ENCODE assay signal across 11 mouse cellular contexts in the genomic region with DNA sequence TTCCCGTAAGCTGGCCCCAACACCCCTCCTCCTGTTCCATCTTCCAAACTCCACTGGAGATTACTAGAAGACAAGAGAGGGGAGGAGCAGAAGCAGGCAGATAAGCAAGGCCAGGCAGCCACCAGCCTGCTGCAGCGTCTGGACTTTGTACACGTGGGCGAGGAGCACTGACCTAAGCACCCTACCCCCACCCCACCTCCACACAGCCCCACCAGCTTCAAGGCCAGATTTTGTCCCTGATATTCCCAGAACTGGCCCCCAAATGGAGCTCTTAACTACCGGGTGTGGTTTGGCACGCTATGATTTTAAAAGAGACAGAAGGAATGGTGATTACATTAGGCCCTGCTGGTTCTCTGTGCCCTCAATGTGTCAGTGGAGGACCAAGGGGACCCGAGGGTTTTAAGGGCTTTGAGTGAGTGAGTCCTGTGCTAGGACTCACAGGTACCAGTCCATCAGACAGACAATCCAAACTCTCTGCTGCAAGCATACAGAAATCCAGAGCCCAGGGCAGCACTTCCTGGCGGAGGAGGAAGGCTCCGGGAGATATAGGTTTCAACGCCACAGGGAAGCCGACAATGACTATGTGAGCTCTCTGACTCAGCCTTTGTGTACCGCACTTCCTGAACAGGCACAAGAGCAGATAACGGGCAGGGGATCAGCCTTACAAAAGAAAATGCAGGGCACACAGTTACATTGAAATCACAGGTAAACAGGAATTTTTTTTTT.
A peak's percentile ranks its signal among the peaks of the same experiment; 100 is the strongest.
DNase-seq lines count a peak whose midpoint lies in the region; ATAC-seq and TF ChIP-seq lines count a peak whose summit lies in the region.
"Had no signal": no experiment of that assay in that cellular context is flagged by ENCODE, and none has a peak within 500 bp of the region (broad histone marks: within the 10 kb centered on the region; RNA-seq: fewer than 3 reads in every experiment).

No protein-coding gene starts in this region.

- no peak overlapping the region for H3K4me3 ChIP-seq in heart, embryonic 15.5 days
- H3K4me3 ChIP-seq in intestine, postnatal 0 days (ENCODE audit: low read depth, low read length), result no peak overlapping the region
- H3K4me3 ChIP-seq in macrophage (ENCODE audit: inconsistent target), result no peak overlapping the region
- H3K4me3 ChIP-seq: neural tube, embryonic 13.5 days had no signal

- DNase-seq in heart, postnatal 25 days (ENCODE audit: low spot score), result no peak
- DNase-seq in R1 (ENCODE audit: low read depth, low spot score), result peak; percentile 26
- DNase-seq in left cerebral cortex, adult 11 months (ENCODE audit: low spot score), result no peak
- no peak for DNase-seq in adipocyte (ENCODE audit: low spot score)
- no peak for DNase-seq in thymus, postnatal 14 days
- DNase-seq: lung, adult 2 months had no signal

- H3K27ac ChIP-seq in heart, embryonic 15.5 days, result peak overlapping the region; percentile 58
- peak overlapping the region; percentile 93 for H3K27ac ChIP-seq in intestine, postnatal 0 days (ENCODE audit: low read depth, low read length)
- H3K27ac ChIP-seq in macrophage, result peak overlapping the region; percentile 33
- H3K27ac ChIP-seq: neural tube, embryonic 13.5 days had no signal

- H3K36me3 ChIP-seq in heart, embryonic 15.5 days, result no peaks in the 10 kb centered on the region
- no peaks in the 10 kb centered on the region for H3K36me3 ChIP-seq in intestine, postnatal 0 days (ENCODE audit: control insufficient read depth, insufficient read depth)
- no peaks in the 10 kb centered on the region for H3K36me3 ChIP-seq in macrophage (ENCODE audit: inconsistent target)
- H3K36me3 ChIP-seq: neural tube, embryonic 13.5 days had no signal

- intact Hi-C loops in heart, postnatal 25 days (cut with DNase I), result no loop called here

- H3K9ac ChIP-seq in heart, embryonic 15.5 days, result no peak overlapping the region
- H3K9ac ChIP-seq in intestine, postnatal 0 days (ENCODE audit: low read depth, low read length), result no peak overlapping the region
- H3K9ac ChIP-seq: neural tube, embryonic 13.5 days had no signal

- no peaks in the 10 kb centered on the region for H3K9me3 ChIP-seq in heart, embryonic 15.5 days (replicated peaks)
- H3K9me3 ChIP-seq in intestine, postnatal 0 days (ENCODE audit: control insufficient read depth), result no peaks in the 10 kb centered on the region

- peaks cover 14% of the 10 kb centered on the region for H3K4me1 ChIP-seq in heart, embryonic 15.5 days (replicated peaks)
- 0 out of 2 replicates have a peak, but pooled peaks cover 8% of the 10 kb centered on the region for H3K4me1 ChIP-seq in intestine, postnatal 0 days (replicated peaks; ENCODE audit: control insufficient read depth, insufficient read depth, low read length)

- ATAC-seq in heart, embryonic 15.5 days (replicated peaks; ENCODE audit: insufficient number of reproducible peaks, insufficient read depth, low FRiP score, low read depth), result peak; percentile 36; the same call in 1 of the 2 replicates
- ATAC-seq in intestine, postnatal 0 days, result peak; percentile 86
- ATAC-seq: inflammation-experienced regulatory T-cells, adult 6 months had no signal

- H3K27me3 ChIP-seq in heart, embryonic 15.5 days, result no peaks in the 10 kb centered on the region
- H3K27me3 ChIP-seq in intestine, postnatal 0 days (replicated peaks; ENCODE audit: control insufficient read depth, insufficient read depth, low read length), result no peaks in the 10 kb centered on the region
- H3K27me3 ChIP-seq: neural tube, embryonic 13.5 days had no signal

- 19% methylated on average over 13 of the region's 13 CpGs for WGBS in heart, embryonic 15.5 days
- 12% methylated on average over 13 of the region's 13 CpGs for WGBS in intestine, postnatal 0 days
- 39% methylated on average over 13 of the region's 13 CpGs for WGBS in macrophage (ENCODE audit: missing documents)

- H3K79me2 ChIP-seq in macrophage (ENCODE audit: inconsistent target), result no peaks in the 10 kb centered on the region

- H3K4me2 ChIP-seq in heart, embryonic 15.5 days, result no peak overlapping the region
- H3K4me2 ChIP-seq in intestine, postnatal 0 days (replicated peaks; ENCODE audit: low read depth), result peak overlapping the region; percentile 44
- H3K4me2 ChIP-seq: neural tube, embryonic 13.5 days had no signal

- no peak for TF ChIP-seq CTCF in intestine, postnatal 0 days (IDR thresholded peaks at IDR 0.05; ENCODE audit: low read depth)

Comparison
In these comparisons a context has a peak if more than half of its experiments do, and no peak if none do; other contexts are left out.
1. H3K27ac ChIP-seq: peak in every context shown above with its lines; median percentile 93 in intestine, postnatal 0 days; 58 in heart, embryonic 15.5 days; 33 in macrophage.